Mouse (Mus musculus): ENCODE measurements around the gene Bcl3. TPM values are rescaled to one million over a fixed set of nuclear protein-coding genes. Genes with fewer than 3 reads are reported as not detected.

Gene Bcl3
- total RNA-seq, 4 experiments from 2014 or later, result 0.58 to 0.62 (median 0.61) TPM

GRCm38 (mm10) chr7:19769434-19770374 lies 52.9 kb downstream of the Bcl3 start:
- no peak for DNase-seq (ENCODE audit: low spot score in 2 of 2)

GRCm38 (mm10) chr7:19769001-19769400 lies 53.6 kb downstream of the Bcl3 start:
- DNase-seq (ENCODE audit: low spot score in 2 of 2), result no peak

- DNase-seq (ENCODE audit: low spot score in 2 of 2), result no peak
Measured at GRCm38 (mm10) chr7:19768251-19768650, 54.3 kb downstream of the Bcl3 start.

GRCm38 (mm10) chr7:19764581-19764980 lies 58.0 kb downstream of the Bcl3 start:
- no peak for DNase-seq (ENCODE audit: low spot score in 2 of 2)

GRCm38 (mm10) chr7:19763829-19764477 lies 58.6 kb downstream of the Bcl3 start:
- DNase-seq (ENCODE audit: low spot score in 2 of 2), result no peak

GRCm38 (mm10) chr7:19762283-19762682 lies 60.3 kb downstream of the Bcl3 start:
- no peak for DNase-seq (ENCODE audit: low spot score in 2 of 2)

GRCm38 (mm10) chr7:19760021-19760420 lies 62.5 kb downstream of the Bcl3 start:
- no peak for DNase-seq (ENCODE audit: low spot score in 2 of 2)

GRCm38 (mm10) chr7:19758623-19759022 lies 63.9 kb downstream of the Bcl3 start:
- no peak for DNase-seq (ENCODE audit: low spot score in 2 of 2)

Other genes with a start within 250 kb of the Bcl3 start
- 1 to 10 TPM in 1 of 4 experiments, under 1 TPM in 3; 0.56 to 1.1 (median 0.77) TPM for gene Zfp296, start 245.5 kb downstream of the Bcl3 start, total RNA-seq (2022)
- 100 to 1,000 TPM in 2 of 4 experiments, 10 to 100 TPM in 2; 78.5 to 108 (median 99.3) TPM for gene Gemin7, start 245.2 kb downstream of the Bcl3 start, total RNA-seq (2022)
- 10 to 100 TPM in 1 of 4 experiments, 1 to 10 TPM in 3; 6.3 to 10.0 (median 9.2) TPM for gene Clasrp, start 218.3 kb downstream of the Bcl3 start, total RNA-seq (2022)
- 10 to 100 TPM in 2 of 4 experiments, 1 to 10 TPM in 2; 7.0 to 12.5 (median 9.5) TPM for gene Relb, start 193.3 kb downstream of the Bcl3 start, total RNA-seq (2022)
- 10 to 100 TPM; 49.6 to 55.5 (median 51.0) TPM for gene Clptm1, start 157.7 kb downstream of the Bcl3 start, total RNA-seq (2022)
- not detected for gene Apoc2, start 144.8 kb downstream of the Bcl3 start, total RNA-seq (2022)
- not detected for gene Gm44805, start 141.3 kb downstream of the Bcl3 start, total RNA-seq (2022)
- gene Apoc4, start 141.3 kb downstream of the Bcl3 start, total RNA-seq (2022), result not detected
- 1 to 10 TPM in 2 of 4 experiments, not detected in 2; 1.1 to 2.1 TPM for gene Apoc1, start 130.1 kb downstream of the Bcl3 start, total RNA-seq (2022)
- 10 to 100 TPM; 18.8 to 67.9 (median 47.9) TPM for gene Apoe, start 123.6 kb downstream of the Bcl3 start, total RNA-seq (2022)
- 10 to 100 TPM; 44.3 to 48.3 (median 46.0) TPM for gene Tomm40, start 107.3 kb downstream of the Bcl3 start, total RNA-seq (2022)
- 1 to 10 TPM; 1.0 to 1.8 (median 1.5) TPM for gene Nectin2, start 72.3 kb downstream of the Bcl3 start, total RNA-seq (2022)
- 10 to 100 TPM; 16.7 to 24.4 (median 18.0) TPM for gene Bcam, start 51.8 kb downstream of the Bcl3 start, total RNA-seq (2022)
- not detected for gene Cblc, start 26.0 kb downstream of the Bcl3 start, total RNA-seq (2022)
- gene Gm19345, start 29.2 kb upstream of the Bcl3 start, total RNA-seq (2022), result not detected
- gene Ceacam16, start 38.5 kb upstream of the Bcl3 start, total RNA-seq (2022), result not detected
- gene Ceacam19, start 65.2 kb upstream of the Bcl3 start, total RNA-seq (2022), result not detected
- gene Pvr, start 98.4 kb upstream of the Bcl3 start, total RNA-seq (2022), result 1 to 10 TPM; 4.3 to 6.7 (median 4.9) TPM
- not detected for gene Igsf23, start 128.0 kb upstream of the Bcl3 start, total RNA-seq (2022)
- gene Ceacam20, start 142.6 kb upstream of the Bcl3 start, total RNA-seq (2022), result not detected
- gene Nlrp9b, start 168.7 kb upstream of the Bcl3 start, total RNA-seq (2022), result not detected

All from gastrocnemius, adult 8-10 months (tissue).